Mouse (Mus musculus) E14TG2a.4 (cell line): Measurements from ENCODE around the gene Zbtb7a.
"Not testable (repeated sequence)": the region's sequence is repeated elsewhere in the genome, so short reads cannot be mapped to it uniquely, and the experiment has no call there.

Experiments used
- H3K27me3 ChIP-seq: 2 replicates; pipeline ENCODE4 v1.6.1; 2014; ENCODE audit warnings: low read length, control low read depth; ENCODE audit not compliant: insufficient read depth
- H3K36me3 ChIP-seq: 2 replicates; pipeline ENCODE4 v1.6.1; 2014; ENCODE audit warnings: low read length, control low read depth; ENCODE audit not compliant: insufficient read depth
- H3K4me1 ChIP-seq: replicated peaks from 2 replicates; pipeline ENCODE4 v1.6.1; 2014; ENCODE audit warnings: low read depth, low read length, control low read depth
- H3K4me3 ChIP-seq: replicated peaks from 2 replicates; pipeline ENCODE4 v1.5.1; 2014; ENCODE audit warnings: mild to moderate bottlenecking, low read length
- H3K9me3 ChIP-seq: 2 replicates; pipeline ENCODE4 v1.6.1; 2014; ENCODE audit warnings: low read length, control low read depth
- CTCF ChIP-seq: conservative IDR thresholded peaks from 2 replicates; pipeline ENCODE4 v1.5.1; 2014; ENCODE audit warnings: low read length
- NANOG ChIP-seq: IDR thresholded peaks from 2 replicates; pipeline ENCODE4 v1.6.1; 2014; ENCODE audit warnings: borderline replicate concordance, low read length, mixed read lengths
- POU5F1 ChIP-seq: IDR thresholded peaks from 2 replicates; pipeline ENCODE4 v1.6.1; 2014; ENCODE audit warnings: low read length, borderline replicate concordance

Zbtb7a gene

GRCm38 (mm10) chr10:81173132-81173531 lies 38.1 kb downstream of the Zbtb7a start:
- Histone ChIP-seq H3K9me3 (no peaks in the 10 kb centered on the region), H3K27me3 (no peaks in the 10 kb centered on the region), H3K4me1 (peaks cover 49% of the 10 kb centered on the region), H3K36me3 (peaks cover 15% of the 10 kb centered on the region), H3K4me3 (peak overlapping the region; percentile 99)
- no peak for TF ChIP-seq NANOG
- no peak for TF ChIP-seq POU5F1
- peak; percentile 44 for TF ChIP-seq CTCF

- peaks cover 56% of the 10 kb centered on the region for H3K4me1 ChIP-seq
- TF ChIP-seq NANOG (no peak), POU5F1 (no peak), CTCF (peak; percentile 85)
- peak overlapping the region; percentile 99 for H3K4me3 ChIP-seq
- H3K27me3 ChIP-seq = no peaks in the 10 kb centered on the region
- peaks cover 32% of the 10 kb centered on the region for H3K36me3 ChIP-seq
- H3K9me3 ChIP-seq = no peaks in the 10 kb centered on the region
Observed at GRCm38 (mm10) chr10:81174617-81175344, 39.8 kb downstream of the Zbtb7a start.

GRCm38 (mm10) chr10:81175345-81175701 lies 40.3 kb downstream of the Zbtb7a start:
- not testable (repeated sequence) for H3K27me3 ChIP-seq, H3K9me3 ChIP-seq
- H3K4me3 ChIP-seq = peak overlapping the region; percentile 99
- peaks cover 61% of the 10 kb centered on the region for H3K4me1 ChIP-seq
- H3K36me3 ChIP-seq = peaks cover 37% of the 10 kb centered on the region

- H3K9me3 ChIP-seq = no peaks in the 10 kb centered on the region
- no peaks in the 10 kb centered on the region for H3K27me3 ChIP-seq
- peaks cover 67% of the 10 kb centered on the region for H3K4me1 ChIP-seq
- H3K36me3 ChIP-seq = peaks cover 44% of the 10 kb centered on the region
- no peak for TF ChIP-seq CTCF
- no peak for TF ChIP-seq POU5F1
- TF ChIP-seq NANOG = no peak
- H3K4me3 ChIP-seq = peak overlapping the region; percentile 99
Observed at GRCm38 (mm10) chr10:81175936-81176465, 41.0 kb downstream of the Zbtb7a start.

GRCm38 (mm10) chr10:81176466-81177271 lies 41.6 kb downstream of the Zbtb7a start, which contains the start of gene Eef2:
TSS of gene Eef2 (plus strand) at chr10:81176631.
- TF ChIP-seq NANOG = no peak
- TF ChIP-seq CTCF = no peak
- no peak for TF ChIP-seq POU5F1
- Histone ChIP-seq H3K36me3 (peaks cover 51% of the 10 kb centered on the region), H3K4me1 (peaks cover 73% of the 10 kb centered on the region), H3K4me3 (peak within 1 kb of the TSS; percentile 99), H3K27me3 (no peaks in the 10 kb centered on the region), H3K9me3 (no peaks in the 10 kb centered on the region)

- Histone ChIP-seq H3K4me3 (peak overlapping the region; percentile 99), H3K4me1 (peaks cover 77% of the 10 kb centered on the region), H3K27me3 (no peaks in the 10 kb centered on the region), H3K36me3 (peaks cover 59% of the 10 kb centered on the region), H3K9me3 (no peaks in the 10 kb centered on the region)
- TF ChIP-seq CTCF = no peak
- TF ChIP-seq POU5F1 = no peak
- no peak for TF ChIP-seq NANOG
Observed at GRCm38 (mm10) chr10:81177491-81177925, 42.5 kb downstream of the Zbtb7a start.

- Histone ChIP-seq H3K9me3 (no peaks in the 10 kb centered on the region), H3K36me3 (peaks cover 59% of the 10 kb centered on the region), H3K4me3 (peak overlapping the region; percentile 99), H3K27me3 (no peaks in the 10 kb centered on the region), H3K4me1 (peaks cover 73% of the 10 kb centered on the region)
- no peak for TF ChIP-seq CTCF
Observed at GRCm38 (mm10) chr10:81177958-81178712, 43.1 kb downstream of the Zbtb7a start.

- Histone ChIP-seq H3K36me3 (peaks cover 62% of the 10 kb centered on the region), H3K4me3 (peak overlapping the region; percentile 99)
- TF ChIP-seq NANOG = no peak
- TF ChIP-seq POU5F1 = no peak
- no peak for TF ChIP-seq CTCF
Observed at GRCm38 (mm10) chr10:81178927-81179326, 43.9 kb downstream of the Zbtb7a start.

More at GRCm38 (mm10) chr10:81178927-81179326, 43.9 kb downstream of the Zbtb7a start:
- no peaks in the 10 kb centered on the region for H3K9me3 ChIP-seq
- H3K27me3 ChIP-seq = no peaks in the 10 kb centered on the region
- H3K4me1 ChIP-seq = peaks cover 71% of the 10 kb centered on the region
